Mouse (Mus musculus) ES-E14 (cell line): Measurements from ENCODE around the gene Creld2.

Experiments
- CHD2 ChIP-seq: IDR thresholded peaks from 2 replicates; pipeline ENCODE4 v1.6.1; 2014; ENCODE audit warnings: mild to moderate bottlenecking, low read depth, low read length, inconsistent platforms
- MAFK ChIP-seq: IDR thresholded peaks from 2 replicates; pipeline ENCODE4 v1.6.1; 2014; ENCODE audit warnings: mild to moderate bottlenecking, low read depth, low read length, inconsistent platforms; ENCODE audit not compliant: insufficient read depth
- ZNF384 ChIP-seq: IDR thresholded peaks from 2 replicates; pipeline ENCODE4 v1.6.1; 2012; ENCODE audit warnings: low read depth, low read length, inconsistent platforms

DNA sequence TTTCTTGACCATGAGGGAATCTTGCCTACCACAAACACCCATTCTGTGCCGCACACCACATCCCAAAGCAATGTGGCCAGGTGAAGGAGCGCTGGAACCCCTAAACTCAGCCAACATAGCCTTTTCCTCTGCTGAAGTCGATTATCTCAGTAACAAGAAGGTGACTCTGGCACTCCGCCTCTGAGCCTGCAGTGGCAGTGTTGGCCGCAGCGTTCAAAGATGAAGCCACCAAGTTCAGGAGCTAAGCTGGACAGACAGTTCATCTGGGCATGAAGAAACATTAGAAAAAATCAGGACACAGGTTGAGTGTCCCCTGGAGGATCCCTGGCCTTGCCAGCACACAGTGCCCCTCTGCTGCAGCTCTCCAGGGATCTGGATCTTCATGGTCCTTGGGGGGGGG lies 8.0 kb downstream of the Creld2 start:
- TF ChIP-seq MAFK (no peak), CHD2 (no peak), ZNF384 (no peak)
